23 mouse cellular contexts compared by ENCODE assay signal in genomic region chr4:53177696-53178095, GRCm38 (mm10). TPM values are rescaled to one million over a fixed set of nuclear protein-coding genes. Genes with fewer than 3 reads are reported as not detected.
A peak's percentile ranks its signal among the peaks of the same experiment; 100 is the strongest.
DNase-seq lines count a peak whose midpoint lies in the region; ATAC-seq and TF ChIP-seq lines count a peak whose summit lies in the region.
"Had no signal": no experiment of that assay in that cellular context is flagged by ENCODE, and none has a peak within 500 bp of the region (broad histone marks: within the 10 kb centered on the region; RNA-seq: fewer than 3 reads in every experiment).

No protein-coding gene starts in this region.

- no peak for ATAC-seq in cerebellum, adult (ENCODE audit: insufficient number of reproducible peaks, low FRiP score, low TSS enrichment)
- ATAC-seq in hindbrain, postnatal 0 days = no peak
- no peak for ATAC-seq in hindbrain, embryonic 11.5 days (ENCODE audit: low FRiP score)
- ATAC-seq in midbrain, postnatal 0 days (ENCODE audit: low FRiP score) = no peak
- no peak for ATAC-seq in midbrain, embryonic 15.5 days (replicated peaks)
- ATAC-seq in forebrain, embryonic 12.5 days (ENCODE audit: low FRiP score) = no peak
- ATAC-seq: CD4-positive, CD25-positive, alpha-beta regulatory T cell, adult 4 months; forebrain, embryonic 14.5 days; forebrain, embryonic 16.5 days had no signal

- H3K9me3 ChIP-seq in hindbrain, postnatal 0 days (ENCODE audit: low read length) = no peaks in the 10 kb centered on the region
- no peaks in the 10 kb centered on the region for H3K9me3 ChIP-seq in hindbrain, embryonic 11.5 days (ENCODE audit: control insufficient read depth, low read length)
- H3K9me3 ChIP-seq in midbrain, postnatal 0 days (ENCODE audit: low read length) = no peaks in the 10 kb centered on the region
- H3K9me3 ChIP-seq in midbrain, embryonic 15.5 days = no peaks in the 10 kb centered on the region
- no peaks in the 10 kb centered on the region for H3K9me3 ChIP-seq in forebrain, embryonic 12.5 days
- H3K9me3 ChIP-seq: embryonic facial prominence, embryonic 10.5 days; embryonic facial prominence, embryonic 12.5 days; G1E had no signal

- DNase-seq in cerebellum, postnatal 10 days = peak; percentile 25 to 54
- DNase-seq in hindbrain, postnatal 0 days (ENCODE audit: low spot score) = peak; percentile 34
- DNase-seq in hindbrain, embryonic 11.5 days (ENCODE audit: low spot score) = no peak
- peak; percentile 35 for DNase-seq in midbrain, postnatal 0 days (ENCODE audit: low spot score)
- DNase-seq: adrenal gland, adult 2 months; adrenal gland, postnatal 10 days; adrenal gland, postnatal 25 days; B cell, adult 2 months; cerebellum, adult 11 months; cerebellum, adult 18-20 months; cerebellum, adult 8-10 months; cerebellum, adult 9-11 months; cerebellum, postnatal 25 days had no signal

- no peaks in the 10 kb centered on the region for H3K36me3 ChIP-seq in hindbrain, postnatal 0 days (ENCODE audit: insufficient read depth, low read length)
- H3K36me3 ChIP-seq in hindbrain, embryonic 11.5 days (ENCODE audit: control insufficient read depth, insufficient read depth, low read length) = no peaks in the 10 kb centered on the region
- no peaks in the 10 kb centered on the region for H3K36me3 ChIP-seq in midbrain, postnatal 0 days (ENCODE audit: insufficient read depth, low read length)
- H3K36me3 ChIP-seq in midbrain, embryonic 15.5 days (replicated peaks) = no peaks in the 10 kb centered on the region
- no peaks in the 10 kb centered on the region for H3K36me3 ChIP-seq in forebrain, embryonic 12.5 days (replicated peaks)
- H3K36me3 ChIP-seq: embryonic facial prominence, embryonic 10.5 days; embryonic facial prominence, embryonic 12.5 days; G1E had no signal

- TF ChIP-seq CTCF in hindbrain, postnatal 0 days (IDR thresholded peaks at IDR 0.05; ENCODE audit: low read depth) = no peak
- no peak for TF ChIP-seq CTCF in midbrain, postnatal 0 days (IDR thresholded peaks at IDR 0.05)

- no peak overlapping the region for H3K4me2 ChIP-seq in hindbrain, postnatal 0 days (ENCODE audit: low read depth, low read length)
- no peak overlapping the region for H3K4me2 ChIP-seq in hindbrain, embryonic 11.5 days (replicated peaks; ENCODE audit: low read depth, low read length)
- H3K4me2 ChIP-seq in midbrain, postnatal 0 days (ENCODE audit: low read depth, low read length, poor library complexity, severe bottlenecking) = no peak overlapping the region
- no peak overlapping the region for H3K4me2 ChIP-seq in midbrain, embryonic 15.5 days
- no peak overlapping the region for H3K4me2 ChIP-seq in forebrain, embryonic 12.5 days
- H3K4me2 ChIP-seq: embryonic facial prominence, embryonic 12.5 days had no signal

- no peak overlapping the region for H3K27ac ChIP-seq in hindbrain, postnatal 0 days
- no peak overlapping the region; the same call in 1 of the 2 replicates for H3K27ac ChIP-seq in hindbrain, embryonic 11.5 days (ENCODE audit: low read depth, low read length)
- H3K27ac ChIP-seq in midbrain, postnatal 0 days (ENCODE audit: low read depth, low read length) = no peak overlapping the region
- H3K27ac ChIP-seq in midbrain, embryonic 15.5 days = no peak overlapping the region
- H3K27ac ChIP-seq in forebrain, embryonic 12.5 days = no peak overlapping the region
- H3K27ac ChIP-seq: embryonic facial prominence, embryonic 12.5 days had no signal

- no peaks in the 10 kb centered on the region for H3K27me3 ChIP-seq in hindbrain, postnatal 0 days (ENCODE audit: insufficient read depth, low read length)
- no peaks in the 10 kb centered on the region for H3K27me3 ChIP-seq in hindbrain, embryonic 11.5 days (ENCODE audit: control insufficient read depth, insufficient read depth, low read length)
- no peaks in the 10 kb centered on the region for H3K27me3 ChIP-seq in midbrain, postnatal 0 days (ENCODE audit: insufficient read depth, low read length)
- H3K27me3 ChIP-seq in midbrain, embryonic 15.5 days (replicated peaks) = no peaks in the 10 kb centered on the region
- H3K27me3 ChIP-seq in forebrain, embryonic 12.5 days = no peaks in the 10 kb centered on the region
- H3K27me3 ChIP-seq: CH12.LX; embryonic facial prominence, embryonic 12.5 days had no signal

- WGBS in hindbrain, postnatal 0 days = 62% methylated on average over 8 of the region's 8 CpGs
- 91% methylated on average over 8 of the region's 8 CpGs for whole genome bisulfite sequencing in hindbrain, embryonic 11.5 days
- WGBS in midbrain, postnatal 0 days = 83% methylated on average over 8 of the region's 8 CpGs
- WGBS in midbrain, embryonic 15.5 days = 84% methylated on average over 8 of the region's 8 CpGs
- 84% methylated on average over 8 of the region's 8 CpGs for WGBS in forebrain, embryonic 12.5 days

- no peak overlapping the region for H3K4me3 ChIP-seq in hindbrain, postnatal 0 days (ENCODE audit: low read length)
- H3K4me3 ChIP-seq in hindbrain, embryonic 11.5 days (ENCODE audit: low read depth, low read length) = no peak overlapping the region
- no peak overlapping the region for H3K4me3 ChIP-seq in midbrain, postnatal 0 days (ENCODE audit: low read depth, low read length)
- no peak overlapping the region for H3K4me3 ChIP-seq in midbrain, embryonic 15.5 days
- no peak overlapping the region for H3K4me3 ChIP-seq in forebrain, embryonic 12.5 days (replicated peaks)
- H3K4me3 ChIP-seq: embryonic facial prominence, embryonic 10.5 days; embryonic facial prominence, embryonic 12.5 days had no signal

- no peak overlapping the region for H3K9ac ChIP-seq in hindbrain, postnatal 0 days (replicated peaks; ENCODE audit: low read length)
- no peak overlapping the region for H3K9ac ChIP-seq in hindbrain, embryonic 11.5 days (ENCODE audit: low read depth, low read length)
- no peak overlapping the region for H3K9ac ChIP-seq in midbrain, postnatal 0 days (replicated peaks; ENCODE audit: low read length, poor library complexity, severe bottlenecking)
- H3K9ac ChIP-seq in midbrain, embryonic 15.5 days = no peak overlapping the region
- no peak overlapping the region for H3K9ac ChIP-seq in forebrain, embryonic 12.5 days
- H3K9ac ChIP-seq: embryonic facial prominence, embryonic 12.5 days had no signal

- no peaks in the 10 kb centered on the region for H3K4me1 ChIP-seq in hindbrain, postnatal 0 days (ENCODE audit: insufficient read depth, low read length)
- no peaks in the 10 kb centered on the region for H3K4me1 ChIP-seq in hindbrain, embryonic 11.5 days (replicated peaks; ENCODE audit: control insufficient read depth, insufficient read depth, low read length)
- H3K4me1 ChIP-seq in midbrain, postnatal 0 days (ENCODE audit: insufficient read depth, low read length) = no peaks in the 10 kb centered on the region
- 0 out of 2 replicates have a peak, but pooled peaks cover 3% of the 10 kb centered on the region for H3K4me1 ChIP-seq in midbrain, embryonic 15.5 days
- no peaks in the 10 kb centered on the region for H3K4me1 ChIP-seq in forebrain, embryonic 12.5 days

RNA-seq across cellular contexts. Expression of gene Abca1, which starts 18.0 kb away (rescaled TPM):
- 43.5 and 49.5 TPM in 2 replicates for total RNA-seq in hindbrain, postnatal 0 days (2014; rRNA removed)
- polyA plus RNA-seq in hindbrain, postnatal 0 days (2015; fragmentation: Nextera tagmentation; extraction: Ambion mirVana) = 8.8 TPM in 2 replicates
- 6.1 and 7.5 TPM in 2 replicates for polyA plus RNA-seq in hindbrain, embryonic 11.5 days (2014; fragmentation: Nextera tagmentation; extraction: Ambion mirVana)
- 49.2 and 63.5 TPM in 2 replicates for total RNA-seq in midbrain, postnatal 0 days (2014; rRNA removed)
- 8.0 and 8.6 TPM in 2 replicates for polyA plus RNA-seq in midbrain, postnatal 0 days (2015; fragmentation: Nextera tagmentation; extraction: Ambion mirVana)
- 11.3 and 12.0 TPM in 2 replicates for polyA plus RNA-seq in midbrain, embryonic 15.5 days (2015; fragmentation: Nextera tagmentation; extraction: Ambion mirVana)
- polyA plus RNA-seq in forebrain, embryonic 12.5 days (2016; fragmentation: Nextera tagmentation; extraction: Ambion mirVana) = 5.9 and 7.5 TPM in 2 replicates
